Mouse (Mus musculus) bone marrow macrophage, adult 2 months (primary cell): ENCODE measurements around the gene Myo1a.

ENCODE experiments used
- CTCF ChIP-seq: IDR thresholded peaks from 2 replicates; pipeline ENCODE4 v1.5.1; 2012; ENCODE audit warnings: low read depth, mild to moderate bottlenecking, low read length, moderate library complexity
- POLR2A ChIP-seq: IDR thresholded peaks from 2 replicates; pipeline ENCODE4 v1.6.1; 2012; ENCODE audit warnings: mild to moderate bottlenecking, low read depth, low read length, borderline replicate concordance

DNA sequence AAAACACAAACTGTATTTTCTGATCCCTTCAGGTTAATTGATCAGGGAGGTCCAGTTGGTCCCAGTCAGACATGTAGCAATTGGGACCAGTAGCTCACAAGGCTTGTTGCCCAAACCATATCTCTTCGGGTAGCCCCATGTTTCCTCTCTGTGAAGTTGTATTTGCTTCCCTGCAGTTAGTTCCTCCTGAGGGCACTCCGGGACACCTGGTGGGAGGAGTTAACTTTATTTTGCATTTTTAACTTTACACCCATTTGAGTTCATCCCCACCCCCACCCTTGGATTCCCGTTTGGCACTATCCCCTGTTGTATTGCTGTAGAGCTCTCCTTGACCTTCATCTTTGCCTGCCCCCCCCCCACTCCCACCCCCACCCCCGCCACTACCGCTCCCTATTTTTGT lies 40.9 kb downstream of the Myo1a start:
- TF ChIP-seq POLR2A (no peak), CTCF (no peak)
